7 mouse cellular contexts compared by ENCODE assay signal in genomic region chr4:107435238-107435946, GRCm38 (mm10). TPM values are rescaled to one million over a fixed set of nuclear protein-coding genes. Genes with fewer than 3 reads are reported as not detected.
DNase-seq lines count a peak whose midpoint lies in the region; ATAC-seq and TF ChIP-seq lines count a peak whose summit lies in the region.

No protein-coding gene starts in this region.

- H3K4me1 ChIP-seq in ES-Bruce4 (ENCODE audit: control insufficient read depth, insufficient read depth, low read length): no peaks in the 10 kb centered on the region
- peaks cover 21% of the 10 kb centered on the region for H3K4me1 ChIP-seq in hindbrain, embryonic 13.5 days (replicated peaks)
- H3K4me1 ChIP-seq in liver, embryonic 16.5 days (ENCODE audit: control insufficient read depth, low read depth, low read length): peaks cover 3% of the 10 kb centered on the region; the same call in 1 of the 2 replicates

- no peak for TF ChIP-seq POLR2A in ES-Bruce4 (IDR thresholded peaks at IDR 0.05; ENCODE audit: insufficient read depth, low read length)

- no peaks in the 10 kb centered on the region for H3K79me2 ChIP-seq in C2C12 (ENCODE audit: control insufficient read depth, insufficient read depth)

- H3K27me3 ChIP-seq in C2C12 (ENCODE audit: control insufficient read depth, insufficient read depth, insufficient read length): peaks cover 3% of the 10 kb centered on the region
- H3K27me3 ChIP-seq in ES-Bruce4 (ENCODE audit: control insufficient read depth, insufficient read depth, low read length, poor library complexity, severe bottlenecking): peaks cover 22% of the 10 kb centered on the region
- peaks cover 77% of the 10 kb centered on the region for H3K27me3 ChIP-seq in hindbrain, embryonic 13.5 days
- H3K27me3 ChIP-seq in liver, embryonic 16.5 days (ENCODE audit: control insufficient read depth, insufficient read depth, low read depth, low read length): peaks cover 64% of the 10 kb centered on the region

- no peak for TF ChIP-seq EP300 in ES-Bruce4 (IDR thresholded peaks at IDR 0.05; ENCODE audit: insufficient read depth, low read depth, low read length)

- H3K4me3 ChIP-seq in C2C12 (ENCODE audit: insufficient read depth, poor library complexity, severe bottlenecking) (no peak overlapping the region), ES-Bruce4 (ENCODE audit: low read depth, low read length) (peak overlapping the region; percentile 80)
- peak overlapping the region; percentile 67 for H3K4me3 ChIP-seq in hindbrain, embryonic 13.5 days
- H3K4me3 ChIP-seq in liver, embryonic 16.5 days (ENCODE audit: low read depth, low read length): peak overlapping the region; percentile 60

- H3K27ac ChIP-seq in ES-Bruce4 (ENCODE audit: insufficient read depth, low read length): no peak overlapping the region
- H3K27ac ChIP-seq in hindbrain, embryonic 13.5 days: no peak overlapping the region
- H3K27ac ChIP-seq in liver, embryonic 16.5 days (ENCODE audit: low read length): no peak overlapping the region

- ATAC-seq in hindbrain, embryonic 13.5 days (ENCODE audit: low FRiP score): peak; percentile 36; the same call in 1 of the 2 replicates
- no peak for ATAC-seq in liver, embryonic 16.5 days (ENCODE audit: low read depth)

- no peaks in the 10 kb centered on the region for H3K79me3 ChIP-seq in C2C12 (ENCODE audit: low read depth)

- no peaks in the 10 kb centered on the region for H3K9me3 ChIP-seq in ES-Bruce4 (replicated peaks; ENCODE audit: control insufficient read depth, insufficient read depth, low read length, poor library complexity, severe bottlenecking)
- H3K9me3 ChIP-seq in hindbrain, embryonic 13.5 days: no peaks in the 10 kb centered on the region
- no peaks in the 10 kb centered on the region for H3K9me3 ChIP-seq in liver, embryonic 16.5 days (replicated peaks; ENCODE audit: control insufficient read depth, low read length)

- H3K4me2 ChIP-seq in hindbrain, embryonic 13.5 days: peak overlapping the region; percentile 92
- peak overlapping the region; percentile 76 for H3K4me2 ChIP-seq in liver, embryonic 16.5 days (ENCODE audit: low read depth, low read length)

- no peak for DNase-seq in right cerebral cortex, postnatal 25 days
- DNase-seq in spleen, postnatal 4 days (ENCODE audit: low spot score in 2 of 2): no peak
- DNase-seq in ovary, adult 18-20 months (ENCODE audit: low spot score): no peak

- peak overlapping the region; percentile 18 for H3ac ChIP-seq in C2C12 (ENCODE audit: control insufficient read depth, insufficient read length, low read depth)

- peak overlapping the region; percentile 76 for H3K9ac ChIP-seq in ES-Bruce4 (ENCODE audit: low read depth, poor library complexity, severe bottlenecking)
- peak overlapping the region; percentile 79 for H3K9ac ChIP-seq in hindbrain, embryonic 13.5 days
- H3K9ac ChIP-seq in liver, embryonic 16.5 days (ENCODE audit: low read depth, low read length): no peak overlapping the region

- WGBS in hindbrain, embryonic 13.5 days: under 1% methylated on average over 44 of the region's 47 CpGs
- WGBS in liver, embryonic 16.5 days (ENCODE audit: insufficient replicate concordance): 4% methylated on average over 47 of the region's 47 CpGs

- H3K36me3 ChIP-seq in C2C12 (ENCODE audit: control insufficient read depth, insufficient read depth) (no peaks in the 10 kb centered on the region), ES-Bruce4 (ENCODE audit: control insufficient read depth, insufficient read depth, low read length, poor library complexity, severe bottlenecking) (no peaks in the 10 kb centered on the region)
- H3K36me3 ChIP-seq in hindbrain, embryonic 13.5 days: no peaks in the 10 kb centered on the region
- no peaks in the 10 kb centered on the region for H3K36me3 ChIP-seq in liver, embryonic 16.5 days (ENCODE audit: control insufficient read depth, insufficient read depth)

- TF ChIP-seq CTCF in C2C12 (IDR thresholded peaks at IDR 0.05; ENCODE audit: control insufficient read depth, insufficient read depth, insufficient read length): no peak
- TF ChIP-seq CTCF in ES-Bruce4 (IDR thresholded peaks at IDR 0.05; ENCODE audit: low read depth, low read length): no peak

TF ChIP-seq in C2C12, 6 proteins besides CTCF, POLR2A, EP300 and RAD21:
- TF ChIP-seq MYOG (IDR thresholded peaks at IDR 0.05; ENCODE audit: control insufficient read depth, extremely low read depth, insufficient read length) (no peak), USF1 (IDR thresholded peaks at IDR 0.05; ENCODE audit: low read depth) (no peak), CEBPB (IDR thresholded peaks at IDR 0.05; ENCODE audit: low read depth) (no peak), FOSL1 (IDR thresholded peaks at IDR 0.05; ENCODE audit: insufficient read depth, low read length, poor library complexity, severe bottlenecking) (no peak), MYOD1 (IDR thresholded peaks at IDR 0.05; ENCODE audit: control insufficient read depth, insufficient read length, low read depth) (no peak), MAX (IDR thresholded peaks at IDR 0.05) (no peak)

RNA-seq across cellular contexts. Expression of gene Glis1, which starts 1.0 kb away (rescaled TPM):
- polyA plus RNA-seq in C2C12 (2012; fragmentation: generic; extraction: Trizol) (0.40 TPM), ES-Bruce4 (2011; ENCODE audit: insufficient read depth, insufficient read length, low read depth, missing spikeins) (0.28 and 0.79 TPM in 2 replicates)
- 1.7 and 1.8 TPM in 2 replicates for polyA plus RNA-seq in hindbrain, embryonic 13.5 days (2015; fragmentation: Nextera tagmentation; extraction: Ambion mirVana)
- 0.18 and 0.55 TPM in 2 replicates for polyA plus RNA-seq in liver, embryonic 16.5 days (2015; fragmentation: Nextera tagmentation; extraction: Ambion mirVana)
